Mouse (Mus musculus) neutrophil, adult 5-6 weeks (primary cell): ENCODE data around the gene Olfr656. TPM values are rescaled to one million over a fixed set of nuclear protein-coding genes. Genes with fewer than 3 reads are reported as not detected.

Experiments
- ATAC-seq: fragments of 151-379, 151-347 bp; 2 replicates; pipeline ENCODE4 v1.8.0; 2017; ENCODE audit warnings: mild to moderate bottlenecking, moderate TSS enrichment; ENCODE audit not compliant: insufficient number of reproducible peaks, poor library complexity, low FRiP score, severe bottlenecking; ENCODE audit errors: extremely low read depth
- total RNA-seq: library from RNA; stranded (forward); fragments of 200-1000 nt; gene quantifications from 2 replicates; pipeline ENCODE4 v1.2.3, GENCODE M21; 2017

Olfr656 gene
- total RNA-seq, result not detected in 2 replicates

GRCm38 (mm10) chr7:104613655-104614054 lies at the start of gene Olfr656:
TSS of gene Olfr656 (plus strand) at chr7:104613955.
- no peak for ATAC-seq

- ATAC-seq, result 0 out of 2 replicates have a peak, but pooled peaks have one; percentile 9
Observed at GRCm38 (mm10) chr7:104577014-104577413, 36.7 kb upstream of the Olfr656 start, which contains the start of gene Olfr653. TSS of gene Olfr653 (plus strand) at chr7:104577314.

DNA sequence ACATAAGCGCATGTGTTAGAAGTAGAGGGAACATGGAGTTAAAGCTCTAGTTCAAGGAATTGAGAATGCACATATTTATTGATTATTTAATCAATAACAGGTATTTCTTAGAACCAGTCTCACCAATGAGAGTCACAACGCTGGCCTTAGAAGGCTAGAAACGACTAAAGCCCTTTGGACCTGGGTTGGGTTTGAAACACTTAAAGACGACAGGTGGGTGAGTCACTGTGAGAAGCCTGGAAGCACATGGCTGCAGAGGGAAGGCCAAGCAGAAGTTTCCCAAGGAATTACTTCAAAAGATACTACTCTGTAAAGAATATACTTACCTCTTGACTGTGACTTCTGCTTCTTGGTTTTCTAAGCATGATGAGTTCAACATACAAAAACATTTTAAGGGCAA lies 32.9 kb upstream of the Olfr656 start:
- no peak for ATAC-seq

DNA sequence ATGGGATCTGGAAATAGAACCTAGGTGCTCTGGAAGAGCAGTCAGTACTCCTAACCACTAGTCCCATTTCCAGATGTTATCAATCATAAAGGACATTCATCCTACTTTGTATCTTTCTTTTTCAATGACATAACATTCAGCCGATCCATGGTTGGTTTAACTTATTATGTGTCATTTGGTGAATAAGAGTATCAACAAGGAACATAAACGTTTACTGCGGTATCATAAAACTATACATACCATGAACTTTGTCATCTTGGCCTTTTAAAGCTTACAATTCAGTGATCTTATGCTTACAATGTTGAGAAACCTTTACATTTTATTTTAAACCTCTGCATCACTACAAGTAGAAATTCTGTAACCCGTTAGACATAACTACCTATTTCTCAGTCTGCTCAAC lies 32.3 kb upstream of the Olfr656 start:
- ATAC-seq, result no peak

DNA sequence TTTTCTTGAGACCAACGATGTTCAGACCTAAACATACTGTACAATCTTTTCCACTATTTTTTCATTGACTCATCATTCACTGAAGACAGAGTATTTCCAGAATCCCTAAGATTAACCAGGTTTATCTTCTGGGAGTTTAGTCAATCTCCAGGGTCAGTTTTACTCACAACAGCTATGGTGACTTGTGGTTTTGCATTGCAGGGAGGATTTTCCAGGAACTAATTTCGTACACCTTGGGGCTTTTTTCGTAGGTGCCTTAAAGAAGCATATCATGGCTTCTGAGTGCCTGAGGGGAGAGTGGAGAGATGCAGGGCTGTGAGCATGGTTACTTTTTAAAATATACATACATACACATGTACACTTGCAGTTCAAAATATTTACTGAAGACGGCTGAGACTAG lies 27.0 kb upstream of the Olfr656 start, which contains the start of gene Olfr654:
TSS of gene Olfr654 (plus strand) at position 301 of the 400 bp plus-strand sequence.
- ATAC-seq, result no peak

GRCm38 (mm10) chr7:104588274-104588673 lies 25.5 kb upstream of the Olfr656 start:
- no peak for ATAC-seq

- no peak for ATAC-seq
Observed at GRCm38 (mm10) chr7:104601679-104602078, 12.1 kb upstream of the Olfr656 start, which contains the start of gene Olfr655. TSS of gene Olfr655 (minus strand) at chr7:104601779.

- peak; percentile 100 for ATAC-seq
Observed at GRCm38 (mm10) chr7:104603173-104603572, 10.6 kb upstream of the Olfr656 start.

DNA sequence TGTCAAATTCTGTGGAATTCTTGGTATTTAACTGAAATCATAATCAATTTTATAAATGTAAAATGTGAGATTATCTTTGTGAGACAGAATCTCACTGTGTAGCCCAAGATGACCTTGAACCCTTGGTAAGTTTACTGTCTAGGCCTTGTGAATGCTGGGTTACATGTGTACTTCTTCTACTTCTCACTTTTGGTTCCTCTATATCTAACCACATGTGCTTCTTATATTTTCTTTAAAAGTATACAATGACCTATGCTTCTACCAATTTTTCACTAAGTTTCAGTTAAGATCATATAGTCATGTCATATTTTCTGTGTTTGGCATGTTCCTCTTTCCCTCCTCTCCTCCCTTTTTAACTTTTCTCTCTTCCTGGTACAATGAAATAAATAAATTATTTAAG lies 9.0 kb upstream of the Olfr656 start:
- ATAC-seq, result no peak

GRCm38 (mm10) chr7:104624494-104624893 lies 10.7 kb downstream of the Olfr656 start, which contains the start of gene Olfr657:
TSS of gene Olfr657 (plus strand) at chr7:104624794.
- ATAC-seq, result no peak

GRCm38 (mm10) chr7:104646841-104647482 lies 33.2 kb downstream of the Olfr656 start, which contains the start of gene Olfr658:
TSS of gene Olfr658 (minus strand) at chr7:104647305.
- ATAC-seq, result peak; percentile 88

- no peak for ATAC-seq
Observed at GRCm38 (mm10) chr7:104666453-104666852, 52.7 kb downstream of the Olfr656 start, which contains the start of gene Olfr659. TSS of gene Olfr659 (plus strand) at chr7:104666753.

Other genes starting within 250 kb of the Olfr656 start
- gene Trim30b, start 244.1 kb upstream of the Olfr656 start, total RNA-seq, result 380 and 405 TPM in 2 replicates
- gene Trim30c, start 213.1 kb upstream of the Olfr656 start, total RNA-seq, result 6.6 and 7.2 TPM in 2 replicates
- 208 and 211 TPM in 2 replicates for gene Trim30a, start 148.8 kb upstream of the Olfr656 start, total RNA-seq
- gene Trim30d, start 106.1 kb upstream of the Olfr656 start, total RNA-seq, result 192 and 193 TPM in 2 replicates
- not detected in 2 replicates for gene Olfr651, start 63.8 kb upstream of the Olfr656 start, total RNA-seq
- not detected in 2 replicates for gene Olfr652, start 53.1 kb upstream of the Olfr656 start, total RNA-seq
- gene Olfr653, start 36.6 kb upstream of the Olfr656 start, total RNA-seq, result not detected in 2 replicates
- gene Olfr654, start 26.9 kb upstream of the Olfr656 start, total RNA-seq, result not detected in 2 replicates
- not detected in 2 replicates for gene Olfr655, start 12.2 kb upstream of the Olfr656 start, total RNA-seq
- not detected in 2 replicates for gene Olfr657, start 10.8 kb downstream of the Olfr656 start, total RNA-seq
- 0.47 TPM in 1 of 2 replicates, not detected in the other for gene Olfr658, start 33.4 kb downstream of the Olfr656 start, total RNA-seq
- not detected in 2 replicates for gene Olfr659, start 52.8 kb downstream of the Olfr656 start, total RNA-seq
- not detected in 2 replicates for gene Olfr661, start 72.5 kb downstream of the Olfr656 start, total RNA-seq
- not detected in 2 replicates for gene Usp17le, start 163.5 kb downstream of the Olfr656 start, total RNA-seq
- not detected in 2 replicates for gene Usp17lb, start 228.6 kb downstream of the Olfr656 start, total RNA-seq
- gene Usp17la, start 243.1 kb downstream of the Olfr656 start, total RNA-seq, result not detected in 2 replicates